Mouse (Mus musculus) thymus, postnatal 36 days (tissue): ENCODE results near the gene Cmc2.

Experiments
- DNase-seq, 2 experiments: peaks; one replicate each; pipeline ENCODE4 v3.0.0; 2022; ENCODE audit warnings: mixed read lengths in 2 of 2

The Cmc2 gene

DNA sequence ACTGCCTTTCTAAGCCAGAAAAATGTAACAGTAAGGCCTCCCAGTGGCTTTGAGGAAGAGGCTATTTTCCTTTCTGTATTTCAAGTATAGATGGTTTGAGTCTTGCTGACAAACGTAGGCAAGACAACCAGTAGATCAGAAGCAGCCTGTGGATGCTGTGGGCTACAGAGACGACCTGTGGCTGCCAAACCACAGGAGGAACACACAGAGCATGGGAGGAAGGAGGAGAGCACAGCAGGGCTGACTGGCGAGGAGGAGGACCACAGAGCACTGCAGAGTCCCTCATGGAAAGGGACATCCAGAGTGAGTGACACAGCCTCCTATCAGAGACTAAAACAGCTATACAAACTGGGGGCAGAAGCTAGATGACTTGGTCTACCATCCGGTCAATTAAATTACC, 16.0 kb downstream of the Cmc2 start:
- DNase-seq: peak; percentile 30 to 32

DNA sequence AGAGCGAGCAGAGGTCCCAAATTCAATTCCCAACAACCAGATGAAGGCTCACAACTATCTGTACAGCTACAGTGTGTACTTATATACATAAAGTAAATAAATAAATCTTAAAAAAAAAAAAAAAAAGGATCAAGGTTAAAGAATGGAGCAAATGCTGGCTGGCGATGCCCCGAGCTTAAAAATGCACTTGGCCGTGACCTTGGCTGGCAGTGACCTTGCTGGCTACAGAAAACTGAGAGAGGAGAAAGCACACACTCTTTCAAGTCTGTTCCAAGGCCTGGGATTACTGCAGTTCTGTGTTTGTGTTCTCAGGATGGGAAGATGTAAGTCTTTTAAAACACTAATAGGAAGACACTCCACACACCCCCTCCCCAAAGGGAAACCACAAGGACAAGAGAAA, 16.5 kb downstream of the Cmc2 start:
- DNase-seq: no peak

DNA sequence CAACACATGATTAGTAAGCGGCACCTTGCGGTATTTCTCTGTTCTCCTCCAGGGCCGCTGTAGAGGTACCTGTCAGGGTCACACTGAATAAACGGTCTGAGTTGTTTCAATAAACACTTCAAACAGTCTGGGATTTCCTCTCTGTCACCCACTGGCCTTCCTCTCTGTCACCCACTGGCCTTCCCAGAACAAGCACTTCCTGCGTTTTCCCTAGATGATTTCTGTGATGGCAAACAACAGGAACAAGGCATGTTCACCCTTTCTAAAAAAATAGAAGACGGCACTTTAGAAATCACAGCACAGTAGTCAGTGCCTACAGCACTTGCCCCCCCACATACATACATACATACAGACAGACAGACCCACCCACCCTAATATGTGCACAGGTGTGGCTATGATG, 25.7 kb downstream of the Cmc2 start:
- DNase-seq: no peak

DNA sequence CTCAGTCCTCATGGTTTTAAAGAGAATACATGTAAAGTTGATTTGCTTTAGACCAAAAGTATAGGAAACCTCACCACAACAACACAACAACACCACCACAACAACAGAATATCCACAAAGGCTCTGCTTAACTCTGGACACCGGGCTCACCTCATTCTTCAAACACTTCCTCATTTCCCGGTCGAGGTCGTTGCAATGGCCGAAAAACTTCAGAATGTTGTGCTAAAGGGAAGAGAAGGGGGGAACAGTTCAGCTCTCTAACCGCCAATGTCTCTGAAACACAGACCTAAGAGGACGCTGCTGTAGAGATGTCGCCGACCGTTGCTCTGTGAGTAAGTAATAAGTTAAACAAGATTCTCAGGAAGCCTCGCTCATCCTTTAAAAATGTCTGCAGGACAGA, 27.3 kb downstream of the Cmc2 start:
- no peak for DNase-seq

DNA sequence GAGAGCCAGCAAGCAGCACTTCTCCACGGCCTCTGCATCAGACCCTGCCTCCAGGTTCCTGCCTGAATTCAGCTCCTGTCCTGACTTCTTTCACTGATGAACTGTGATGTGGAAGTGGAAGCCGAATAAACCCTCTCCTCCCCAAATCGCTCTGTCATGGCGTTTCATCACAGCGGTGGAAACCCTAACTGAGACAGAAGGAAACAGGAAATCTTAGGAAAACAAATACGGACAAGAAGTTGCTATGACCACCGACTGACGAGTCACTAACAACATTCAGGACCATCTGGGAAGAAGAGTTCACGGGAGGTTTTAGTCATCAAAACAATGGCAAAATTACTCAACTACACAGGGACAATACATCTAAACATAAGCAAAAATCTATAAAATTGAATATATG, 28.6 kb downstream of the Cmc2 start:
- no peak for DNase-seq

DNA sequence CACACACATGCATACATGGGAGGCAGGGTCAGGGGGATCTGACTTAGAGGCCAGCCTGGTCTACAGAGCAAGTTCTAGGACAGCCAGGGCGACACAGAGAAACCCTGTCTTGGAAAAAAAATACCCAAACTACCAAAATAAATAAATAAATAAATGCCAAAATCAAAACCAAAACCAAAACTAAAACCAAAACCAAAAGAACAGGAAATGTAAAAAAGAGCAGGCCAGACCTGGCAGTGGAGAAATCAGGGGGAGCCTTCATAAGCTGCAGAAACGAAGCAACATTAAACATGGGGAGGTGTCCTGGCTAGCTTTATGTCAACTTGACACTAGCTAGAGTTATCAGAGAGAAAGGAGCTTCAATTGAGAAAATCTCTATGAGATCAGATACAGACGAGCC, 29.1 kb downstream of the Cmc2 start:
- DNase-seq: no peak

DNA sequence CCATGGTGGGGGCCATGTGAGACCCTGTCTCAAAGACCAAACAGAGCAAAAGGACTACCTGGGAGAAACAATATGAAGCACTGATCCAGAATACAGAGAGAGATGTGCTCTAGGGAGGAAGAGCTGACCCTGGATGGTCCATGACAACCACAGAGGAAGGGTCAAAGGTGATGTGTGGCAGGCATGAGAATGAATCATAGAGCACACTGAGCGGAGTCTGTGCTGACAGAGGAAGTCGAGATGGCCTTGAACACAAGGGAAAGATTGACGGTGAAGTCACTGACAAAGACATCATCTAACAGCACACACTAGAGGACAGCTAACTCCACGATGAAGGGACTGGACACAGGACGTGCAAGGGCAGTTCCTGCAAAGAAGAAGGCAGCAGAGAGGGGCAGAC, 29.8 kb downstream of the Cmc2 start:
- DNase-seq: no peak

DNA sequence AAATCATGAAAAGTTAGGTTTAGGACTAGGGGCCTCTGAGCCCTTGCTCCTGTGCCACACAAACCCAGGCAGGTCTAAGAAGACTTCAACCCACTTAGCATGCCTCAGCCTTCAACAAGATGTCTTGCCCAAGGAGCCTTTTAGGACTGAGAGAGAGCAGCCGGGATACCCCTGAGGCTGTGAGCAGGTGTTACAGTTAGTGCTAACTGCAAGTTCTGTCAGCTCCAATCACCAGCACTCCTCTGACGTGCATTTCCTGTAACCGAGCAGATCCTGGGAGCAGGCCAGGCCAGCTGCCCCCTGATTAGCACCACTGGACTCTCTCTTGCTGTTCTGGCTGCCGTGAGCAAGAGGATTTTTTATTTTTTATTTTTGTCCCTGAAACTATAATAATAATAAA, 33.4 kb downstream of the Cmc2 start:
- DNase-seq: no peak

DNA sequence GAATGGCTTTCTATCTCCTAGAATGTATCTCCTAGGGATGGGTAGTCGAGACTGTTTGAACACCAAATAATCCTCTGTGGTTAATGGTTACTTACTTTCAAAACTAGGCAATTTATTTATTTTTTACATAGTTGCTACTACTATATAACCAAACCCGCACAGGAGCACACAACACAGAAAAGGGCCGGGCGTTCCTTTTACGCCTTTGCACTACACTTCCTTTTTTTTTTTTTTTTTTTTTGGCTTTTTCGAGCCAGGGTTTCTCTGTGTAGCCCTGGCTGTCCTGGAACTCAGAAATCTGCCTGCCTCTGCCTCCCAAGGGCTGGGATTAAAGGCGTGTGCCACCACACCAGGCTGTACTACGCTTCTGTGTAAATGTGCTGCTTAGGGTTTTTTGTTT, 39.9 kb downstream of the Cmc2 start:
- no peak for DNase-seq

DNA sequence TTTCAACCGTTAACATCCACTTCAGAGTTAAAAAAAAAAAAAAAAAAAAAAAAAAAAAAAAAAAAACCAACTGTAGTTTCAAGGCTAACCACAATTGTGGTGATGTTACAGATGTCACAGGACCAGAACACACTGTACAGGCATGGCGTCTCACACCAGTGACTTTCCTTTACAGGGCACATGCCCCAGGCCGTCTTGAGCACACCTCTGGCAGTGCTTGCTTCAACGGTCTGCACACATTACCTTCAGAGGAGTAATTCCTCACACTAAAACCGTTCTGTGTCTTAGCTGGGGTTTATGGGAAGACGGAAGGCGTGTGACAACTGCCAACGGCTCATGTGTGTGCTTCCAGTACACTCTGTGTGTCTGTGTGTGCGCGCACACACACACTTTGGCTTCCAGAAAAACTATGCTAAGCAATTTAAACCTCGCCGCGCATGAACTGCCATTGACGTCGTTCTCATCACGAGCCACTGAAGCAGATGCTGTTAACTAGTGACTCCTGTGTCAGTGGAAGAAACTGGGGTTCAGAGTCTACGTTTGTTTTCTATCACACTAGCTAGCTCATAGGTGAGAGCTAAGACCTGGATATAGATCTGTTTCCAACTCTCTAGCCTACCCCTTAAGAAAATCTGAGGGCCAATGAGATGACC, 45.3 kb downstream of the Cmc2 start:
- peak; percentile 34 to 48 for DNase-seq

DNA sequence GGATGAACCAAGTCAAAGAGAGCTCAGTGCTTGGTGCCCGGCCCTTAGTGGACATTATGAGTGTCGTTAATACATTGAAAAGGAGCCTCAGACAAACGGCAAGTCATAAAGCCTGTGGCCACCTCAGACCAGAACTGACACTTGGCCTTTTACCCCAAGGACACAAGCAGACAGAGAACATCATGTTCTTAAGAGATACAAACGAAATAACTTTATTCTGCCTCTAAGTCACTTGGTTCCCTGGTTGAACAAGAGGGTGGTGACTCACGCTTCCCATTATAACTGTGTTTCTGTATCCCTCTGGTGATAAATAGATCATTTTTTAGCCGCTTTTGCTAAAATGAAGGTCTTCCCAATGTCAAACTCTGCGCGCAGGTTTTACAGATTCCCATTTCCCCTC, 47.3 kb downstream of the Cmc2 start:
- no peak for DNase-seq

DNA sequence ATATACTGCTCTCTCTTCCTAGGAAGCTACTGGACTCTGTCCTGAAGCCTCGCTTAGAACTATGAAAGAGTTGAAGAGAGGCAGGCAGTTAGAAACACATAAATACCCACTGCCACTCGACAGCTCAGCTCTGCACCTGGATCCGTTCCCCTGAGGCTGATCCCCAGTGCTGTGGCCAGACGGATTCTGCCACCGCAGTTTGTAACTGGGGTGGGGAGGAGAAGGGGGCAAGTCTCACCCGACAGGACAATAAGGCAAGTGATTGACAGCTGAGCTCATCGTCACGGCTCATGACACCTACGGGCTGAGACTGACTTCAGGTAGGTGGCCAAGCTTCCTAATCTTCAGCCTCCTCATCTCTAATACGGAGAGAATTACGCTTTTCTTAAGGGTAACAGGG, 47.7 kb downstream of the Cmc2 start:
- DNase-seq: peak; percentile 27 to 44

DNA sequence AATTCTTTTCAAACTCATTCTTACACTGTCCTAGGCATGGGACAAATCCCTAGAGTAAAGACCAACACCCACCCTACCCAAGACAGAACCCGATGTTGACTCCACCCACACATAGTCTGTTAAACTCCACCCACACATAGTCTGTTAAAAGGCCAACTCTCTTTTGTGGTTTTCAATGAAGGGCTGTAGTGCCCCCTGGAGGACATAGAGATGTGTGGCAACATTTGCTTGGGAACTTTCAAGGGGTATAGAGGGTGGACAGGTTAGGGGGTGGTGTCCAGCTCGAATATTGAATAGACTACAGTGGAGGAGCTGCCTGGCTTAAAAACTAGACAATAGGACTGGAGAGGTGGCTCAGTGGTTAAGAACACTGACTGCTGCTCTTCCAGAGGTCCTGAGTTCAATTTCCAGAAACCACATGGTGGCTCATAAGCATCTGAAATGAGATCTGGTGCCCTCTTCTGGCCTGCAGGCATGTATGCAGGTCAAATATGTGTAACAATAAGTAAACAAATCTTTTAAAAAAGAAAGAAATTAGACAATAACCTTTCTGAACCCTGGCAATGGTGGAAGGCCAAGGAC, 48.4 kb downstream of the Cmc2 start:
- peak in 1 of 2 experiments; percentile 18 for DNase-seq

DNA sequence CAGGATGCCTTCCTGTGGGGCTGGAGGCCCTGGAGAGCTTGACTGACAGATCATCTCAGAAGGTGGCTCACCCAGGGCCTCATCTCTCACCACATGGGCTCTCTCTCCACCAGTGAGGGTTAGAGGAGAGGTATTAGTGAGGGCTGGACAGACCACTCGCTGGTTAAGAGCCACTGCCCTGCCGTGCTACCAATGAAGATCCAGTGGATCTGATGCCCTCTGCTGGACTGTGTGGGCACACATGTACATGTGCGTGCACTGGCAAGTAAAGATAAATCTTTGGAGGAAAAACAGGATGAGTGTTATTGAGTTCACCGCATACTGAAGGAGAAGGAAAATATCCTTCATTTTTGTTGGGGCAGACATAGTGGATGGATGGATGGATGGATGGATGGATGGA, 52.6 kb downstream of the Cmc2 start:
- DNase-seq: peak in 1 of 2 experiments; percentile 21

DNA sequence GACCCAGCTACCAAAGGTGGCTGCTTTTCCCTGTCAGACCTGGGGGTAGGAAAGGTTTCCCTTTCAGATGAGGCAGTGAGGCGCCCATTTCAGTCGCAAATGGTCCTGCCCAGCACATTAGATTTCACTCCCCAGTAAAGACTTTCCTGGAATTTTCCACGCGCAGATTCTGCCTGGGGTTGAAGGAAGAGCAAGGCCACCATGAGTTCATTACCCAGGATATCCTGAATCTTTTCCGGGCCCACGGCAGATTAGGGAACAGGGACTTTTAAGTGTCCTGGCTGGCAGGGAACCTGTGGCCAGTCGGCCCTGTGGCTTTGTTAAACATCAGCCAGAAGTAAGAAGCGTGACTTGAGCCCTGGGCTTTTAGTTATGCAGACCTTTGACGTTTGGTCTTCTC, 53.9 kb downstream of the Cmc2 start:
- no peak for DNase-seq

DNA sequence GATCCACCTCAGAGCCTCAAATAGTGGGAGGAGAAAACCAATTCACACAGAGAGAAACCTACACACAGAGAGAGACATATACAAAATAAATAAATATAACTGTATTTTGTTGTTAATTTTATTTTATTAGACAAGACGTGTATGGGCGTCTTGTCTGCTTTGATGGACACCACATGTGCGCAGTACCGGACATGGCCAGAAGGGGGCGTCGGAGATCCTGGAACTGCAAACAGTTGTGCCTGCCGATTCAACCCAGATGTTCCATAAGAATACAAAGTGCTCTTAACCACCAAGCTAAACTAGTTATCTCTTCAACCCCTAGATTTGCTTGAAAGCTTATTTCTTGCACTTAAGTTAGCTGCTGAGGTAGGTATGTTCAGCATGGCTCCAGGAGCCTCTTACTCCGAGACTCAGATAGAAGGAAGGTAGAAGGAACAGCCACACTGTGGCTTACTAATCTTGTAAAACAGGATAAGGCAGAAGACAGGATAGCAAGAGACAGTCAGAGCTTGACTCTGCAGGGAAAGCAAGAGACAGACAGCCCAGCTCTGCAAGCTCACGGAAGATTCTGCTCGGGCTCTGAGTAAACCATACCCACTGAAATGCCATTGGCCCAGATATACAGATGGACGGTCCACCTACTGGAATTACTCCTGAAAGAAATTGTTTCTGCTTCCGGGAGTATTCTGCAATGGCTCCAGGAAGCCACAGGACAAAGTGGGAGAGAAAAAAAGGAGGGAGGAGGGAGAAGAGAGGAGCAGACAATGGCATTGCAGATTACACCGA, 54.9 kb downstream of the Cmc2 start:
- peak; percentile 64 to 75 for DNase-seq

DNA sequence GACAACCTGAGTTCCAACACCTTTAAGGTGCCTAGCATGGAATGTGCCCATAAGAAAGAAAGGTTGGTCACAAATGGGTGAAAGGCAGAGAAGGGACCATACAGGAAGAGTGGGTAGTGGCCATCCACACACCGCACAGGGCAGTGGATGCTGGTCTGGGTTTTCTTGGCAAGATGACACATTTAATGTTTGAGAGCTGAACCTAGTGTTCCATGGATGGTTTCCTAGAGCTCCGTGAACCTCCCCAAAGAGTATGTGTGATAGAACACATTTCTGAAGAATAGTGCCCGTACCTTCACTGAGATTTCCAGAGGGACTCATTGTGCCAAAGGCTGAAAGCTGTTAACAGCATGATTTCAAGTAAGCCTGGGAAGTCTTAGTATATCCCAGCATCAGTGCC, 56.7 kb downstream of the Cmc2 start:
- DNase-seq: no peak

DNA sequence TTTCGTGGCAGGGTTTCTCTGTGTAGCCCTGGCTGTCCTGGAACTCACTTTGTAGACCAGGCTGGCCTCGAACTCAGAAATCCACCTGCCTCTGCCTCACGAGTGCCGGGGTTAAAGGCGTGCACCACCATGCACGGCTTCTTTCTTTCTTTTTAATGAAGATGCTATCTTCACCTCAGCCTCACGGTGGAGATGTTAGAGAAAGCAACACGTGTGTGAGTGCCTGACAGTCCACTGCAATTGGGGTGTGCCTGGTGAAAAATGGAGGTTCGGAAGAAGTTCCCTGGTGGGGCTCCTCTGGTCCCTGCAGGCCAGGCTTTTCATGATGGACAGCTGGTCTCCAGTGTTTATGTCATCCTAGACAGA, 57.2 kb downstream of the Cmc2 start:
- DNase-seq: no peak

DNA sequence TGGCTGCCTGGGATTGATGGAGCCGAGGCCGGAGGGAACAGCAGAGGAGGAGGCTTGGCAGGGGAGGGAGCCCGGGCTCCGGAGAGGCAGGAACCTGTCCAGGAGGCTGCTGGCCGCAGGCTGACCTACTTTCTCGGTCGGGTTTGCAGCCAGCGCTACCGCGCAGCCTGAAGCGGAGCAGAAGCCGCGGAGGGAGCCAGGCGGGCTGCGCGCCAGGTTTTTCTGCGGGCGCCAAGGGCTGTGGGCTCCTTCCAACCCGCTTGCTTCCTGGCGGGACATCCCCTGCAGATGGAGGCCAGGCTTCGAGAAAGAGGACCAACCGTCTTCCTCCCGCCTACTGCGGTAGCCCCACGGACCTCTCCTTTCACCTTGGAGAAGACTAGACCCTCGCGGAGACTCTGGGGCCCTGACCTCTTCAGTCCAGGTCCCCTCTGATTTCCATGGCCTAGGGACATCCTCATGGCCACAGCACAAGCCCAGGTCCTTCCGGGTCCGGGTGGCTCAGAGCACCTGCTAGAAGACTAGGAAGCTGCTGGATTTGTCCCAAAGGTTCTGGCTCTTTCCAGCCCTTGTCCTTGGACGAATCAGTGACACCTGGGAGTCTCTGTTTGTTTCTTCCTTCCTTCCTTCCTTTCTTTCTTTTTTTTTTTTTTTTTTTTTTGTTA, 57.8 kb downstream of the Cmc2 start:
- no peak for DNase-seq

DNA sequence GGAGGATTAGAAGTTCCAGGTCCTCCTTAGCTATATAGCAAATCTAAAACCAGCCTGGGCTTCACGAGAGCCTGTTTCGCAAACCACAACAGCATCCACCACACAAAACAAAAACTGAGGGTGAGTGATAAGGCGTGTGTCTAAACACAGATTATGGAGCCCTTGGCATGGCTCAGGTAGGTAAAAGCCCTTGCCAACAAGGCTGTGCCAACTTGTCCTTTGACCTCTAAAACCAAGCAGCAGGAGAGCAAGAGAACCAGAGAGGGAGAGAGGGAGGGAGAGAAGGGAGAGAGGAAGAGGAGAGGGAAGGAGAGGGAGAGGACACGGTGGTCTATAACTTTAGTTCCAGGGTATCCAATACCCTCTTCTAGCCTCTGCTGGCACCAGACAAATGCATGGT, 59.1 kb downstream of the Cmc2 start:
- no peak for DNase-seq

DNA sequence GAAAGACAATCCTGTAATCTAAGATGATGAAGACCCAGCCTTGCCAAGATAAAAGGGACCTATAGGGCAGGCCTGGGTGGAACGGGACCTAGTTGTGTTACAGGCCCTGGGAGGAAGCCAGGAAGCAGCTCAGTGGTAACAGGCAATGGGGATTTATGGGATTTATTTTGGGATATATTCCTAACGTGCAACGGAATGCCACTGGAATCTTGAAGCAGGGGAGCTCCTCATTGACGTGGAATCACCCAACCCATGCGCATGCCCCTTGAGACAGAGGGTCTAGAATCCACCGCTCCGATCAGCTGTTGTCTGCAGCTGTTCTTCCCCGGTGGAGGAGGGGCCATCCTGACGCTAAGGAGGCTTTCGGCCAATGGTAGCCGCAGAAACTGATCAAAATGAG, 69.2 kb downstream of the Cmc2 start:
- DNase-seq: no peak

DNA sequence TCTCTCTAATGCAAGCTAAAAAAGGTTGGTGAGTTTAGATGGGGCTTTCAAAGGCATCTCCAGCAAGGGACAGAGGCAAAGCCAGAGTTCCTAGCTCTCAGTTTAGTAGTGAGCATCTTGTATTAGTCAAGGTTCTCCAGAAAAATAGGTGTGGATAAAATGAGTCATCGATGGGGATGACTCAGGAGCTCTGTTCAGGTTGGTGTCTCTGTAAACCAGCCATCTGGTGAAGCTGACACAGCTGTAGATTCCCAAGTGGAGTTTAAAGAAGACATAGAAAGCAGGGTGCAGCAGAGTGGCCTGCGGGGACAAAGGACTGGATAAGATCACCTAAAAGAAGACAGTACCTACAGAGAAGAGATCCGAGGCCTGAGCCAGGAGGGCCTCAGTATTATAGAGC, 73.2 kb downstream of the Cmc2 start:
- no peak for DNase-seq

DNA sequence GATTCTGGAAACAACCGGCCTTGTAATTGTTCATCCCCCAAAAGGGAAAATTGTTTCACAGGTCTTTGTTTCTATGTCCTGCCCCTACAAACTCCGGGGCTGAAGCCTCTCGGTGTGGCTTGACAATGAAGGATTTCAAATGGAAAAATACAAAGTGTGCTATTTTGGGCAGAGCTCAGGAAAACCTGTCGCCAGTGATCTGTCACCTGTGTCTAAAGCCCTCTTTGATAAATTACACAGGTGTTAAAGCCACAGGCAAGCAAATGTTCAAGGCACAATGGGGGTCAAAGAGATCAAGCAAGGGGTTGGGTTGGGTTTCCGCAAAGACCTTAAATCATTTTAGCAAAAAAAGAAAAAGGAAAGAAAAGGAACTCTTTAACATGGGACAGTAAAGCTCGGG, 78.6 kb downstream of the Cmc2 start:
- no peak for DNase-seq
